Mouse (Mus musculus) frontal cortex, postnatal 36 days (tissue): ENCODE data around the gene Rbm33.

ENCODE experiments used
- DNase-seq, 2 experiments: peaks; one replicate each; pipeline ENCODE4 v3.0.0; 2022; ENCODE audit warnings: low spot score in 2 of 2

Gene Rbm33

DNA sequence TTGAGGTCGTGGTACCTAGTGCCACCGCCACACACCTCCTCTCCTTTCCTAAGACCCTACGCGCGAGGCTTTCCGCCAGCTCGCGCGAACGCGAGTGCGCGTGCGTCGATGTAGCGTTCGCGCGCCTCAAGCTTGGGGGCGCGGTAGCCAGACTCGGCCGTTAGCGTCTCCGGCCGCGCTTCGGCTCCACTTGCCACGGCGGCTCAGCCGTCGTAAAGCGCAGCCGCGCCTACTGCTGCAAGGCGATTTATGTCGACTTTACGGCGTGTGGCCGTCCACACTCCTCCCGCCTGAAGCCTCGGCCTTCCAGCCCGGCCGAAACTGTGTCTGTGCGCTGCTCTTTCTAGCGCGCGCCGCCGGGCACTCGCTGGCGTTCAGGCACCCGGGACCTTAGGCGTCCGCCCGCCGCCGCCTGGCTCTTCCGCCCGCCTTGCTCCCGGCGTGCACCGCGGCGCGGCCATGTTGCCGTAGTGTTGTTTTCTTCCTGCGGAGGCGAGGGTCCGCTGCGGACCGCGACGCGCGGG, at the start of gene Rbm33:
Gene Rbm33 (plus strand): TSS at position 400 of the 524 bp plus-strand sequence.
- DNase-seq, result peak; percentile 88 to 91

DNA sequence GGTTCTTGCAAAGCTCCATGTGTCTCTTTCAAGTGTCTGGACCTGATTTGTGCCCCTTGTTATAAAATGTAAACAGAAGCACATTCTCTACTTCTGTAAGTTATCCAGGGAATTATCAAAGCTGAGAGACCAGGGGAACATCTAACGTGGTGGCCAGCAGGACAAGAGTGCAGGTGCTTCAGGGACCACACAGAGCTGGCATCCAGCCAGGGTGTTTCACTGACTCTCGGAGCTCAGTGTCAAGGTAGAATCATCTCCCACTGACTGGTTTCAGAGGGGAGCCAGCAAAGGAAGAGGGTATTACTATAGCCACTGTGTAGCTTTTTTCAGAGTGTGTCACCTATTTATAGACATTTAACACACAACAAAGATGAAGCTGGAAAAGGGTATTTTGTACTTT, 49.3 kb upstream of the Rbm33 start:
- no peak for DNase-seq

DNA sequence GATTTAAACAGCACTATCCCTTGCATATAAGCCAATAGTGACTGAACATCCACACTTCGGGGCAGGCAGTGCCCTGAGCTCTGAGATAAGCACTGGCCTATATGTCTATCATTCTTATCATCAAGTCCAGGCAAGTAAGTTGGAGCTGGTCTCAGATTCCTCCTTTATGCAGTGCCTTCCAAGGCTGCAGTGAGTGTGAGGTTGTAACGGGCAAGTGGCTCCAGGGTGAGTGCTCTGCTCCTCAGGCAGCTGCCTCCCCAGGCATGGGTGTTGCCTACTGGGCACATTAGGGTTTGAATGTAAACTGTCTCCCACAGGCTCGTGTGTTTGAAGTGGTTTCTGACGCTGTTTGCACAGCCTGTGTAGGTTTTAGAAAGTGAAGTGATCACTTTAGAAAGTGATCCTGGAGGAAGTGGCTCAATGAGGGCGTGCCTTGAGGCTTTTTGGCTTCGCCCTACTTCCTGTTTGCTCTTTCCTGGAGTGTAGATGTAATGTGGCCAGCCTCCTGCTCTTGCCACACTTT, 47.4 kb upstream of the Rbm33 start:
- no peak for DNase-seq

DNA sequence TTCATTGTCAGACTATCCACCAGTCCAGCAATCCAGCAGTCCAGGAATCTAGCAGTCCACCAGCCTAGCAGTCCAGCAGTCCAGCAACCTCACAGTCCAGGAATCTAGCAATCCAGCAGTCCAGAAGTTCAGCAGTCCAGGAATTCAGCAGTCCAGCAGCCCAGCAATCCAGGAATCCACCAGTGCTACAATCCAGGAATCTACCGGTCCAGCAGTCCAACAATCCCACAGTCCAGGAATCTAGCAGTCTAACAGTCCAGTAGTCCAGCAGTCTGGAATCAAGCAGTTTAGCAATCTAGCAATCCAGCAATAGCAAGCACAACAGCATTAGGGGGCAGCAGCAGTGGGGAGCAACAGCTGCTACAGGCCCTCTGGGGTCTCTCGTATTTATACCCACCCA, 44.1 kb upstream of the Rbm33 start:
- DNase-seq, result no peak

DNA sequence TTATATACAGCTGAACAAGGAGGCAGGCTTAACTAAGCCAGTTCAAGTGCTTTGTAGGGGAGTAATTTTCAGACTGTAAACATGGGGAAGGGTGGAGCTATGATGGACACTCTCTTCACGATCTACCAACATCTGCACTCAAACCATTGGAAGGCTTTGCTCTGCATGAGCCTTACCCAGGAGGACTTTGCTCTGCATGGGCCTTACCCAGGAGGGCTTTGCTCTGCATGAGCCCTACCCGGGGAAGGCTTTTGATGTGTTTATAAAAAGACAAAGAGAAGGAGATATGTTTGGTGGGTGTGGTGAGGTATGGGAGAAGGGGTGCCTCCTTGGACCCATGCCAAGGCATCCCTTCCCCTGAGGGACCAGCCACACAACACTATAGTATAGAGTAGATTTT, 39.6 kb upstream of the Rbm33 start:
- DNase-seq, result no peak

DNA sequence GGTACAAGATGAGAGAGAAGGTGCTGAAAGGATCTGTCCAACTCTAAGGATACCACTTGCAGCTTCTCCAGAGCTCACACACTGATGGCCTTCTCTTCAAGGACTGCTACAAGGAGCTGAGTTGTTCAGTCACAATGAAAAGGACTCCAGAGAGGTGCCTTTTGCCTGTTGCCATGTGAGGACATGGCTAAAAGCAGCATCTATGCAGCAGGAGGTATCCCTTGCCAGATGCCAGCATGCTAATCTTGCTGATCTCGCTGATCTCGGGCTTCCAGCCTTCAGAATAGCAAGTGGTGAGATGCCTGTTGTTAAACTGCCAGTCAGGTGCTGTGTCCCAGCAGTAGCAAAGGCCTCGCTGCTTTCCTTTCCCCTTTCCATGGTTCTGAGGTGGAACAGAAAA, 27.8 kb upstream of the Rbm33 start:
- no peak for DNase-seq

DNA sequence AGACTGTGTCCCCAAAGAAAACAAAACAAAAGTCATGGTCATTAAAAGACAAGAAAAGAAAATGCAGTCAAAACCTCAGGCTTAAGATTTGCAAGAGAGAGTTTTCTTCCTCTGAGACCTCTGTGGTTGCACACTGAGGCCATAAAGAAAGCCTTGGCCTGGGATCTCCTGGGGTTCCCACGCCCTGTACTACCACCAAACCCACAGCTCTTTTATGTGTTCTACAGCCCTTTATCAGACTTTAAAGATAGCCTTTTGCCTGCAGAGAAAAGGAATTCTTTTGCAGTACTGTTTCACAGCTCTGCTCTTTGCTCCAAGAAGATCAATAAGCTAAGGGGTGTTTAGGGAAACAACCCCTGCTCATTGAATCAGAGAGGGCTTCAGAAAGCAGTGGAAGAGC, 26.3 kb upstream of the Rbm33 start:
- no peak for DNase-seq

DNA sequence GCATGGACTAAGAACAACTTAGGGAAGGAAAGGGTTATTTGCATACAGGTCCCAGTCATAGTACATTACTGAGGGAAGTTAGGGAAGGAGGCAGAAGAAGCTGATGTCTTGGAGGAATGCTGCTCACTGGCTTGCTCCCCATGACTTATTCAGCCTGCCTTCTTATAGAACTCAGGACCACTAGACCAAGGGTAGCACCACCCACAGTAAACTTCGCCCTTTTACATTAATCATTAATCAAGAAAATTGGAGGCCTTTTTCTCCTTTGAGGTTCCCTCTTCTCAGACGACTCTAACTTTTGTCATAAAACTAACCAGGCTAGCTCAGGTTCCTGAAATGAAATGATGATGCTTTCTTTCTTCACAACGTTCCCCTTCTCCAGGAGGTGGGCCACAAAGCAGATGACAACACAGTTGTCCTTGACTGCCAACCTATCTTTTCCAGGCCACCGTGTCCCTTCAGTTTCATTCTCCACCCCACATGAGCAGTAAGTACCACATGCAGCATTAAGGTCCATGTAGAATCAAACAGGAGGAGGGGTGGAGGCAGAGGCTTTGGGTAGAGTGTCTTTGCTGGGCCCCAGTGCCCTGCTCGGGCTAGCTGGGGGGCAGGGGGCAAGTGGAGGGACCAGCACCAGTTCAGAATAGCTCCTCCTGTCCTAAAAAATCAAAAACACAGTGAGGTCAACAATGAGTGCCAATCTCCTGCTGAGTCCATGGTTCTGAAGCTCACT, 25.6 kb upstream of the Rbm33 start:
- no peak for DNase-seq

DNA sequence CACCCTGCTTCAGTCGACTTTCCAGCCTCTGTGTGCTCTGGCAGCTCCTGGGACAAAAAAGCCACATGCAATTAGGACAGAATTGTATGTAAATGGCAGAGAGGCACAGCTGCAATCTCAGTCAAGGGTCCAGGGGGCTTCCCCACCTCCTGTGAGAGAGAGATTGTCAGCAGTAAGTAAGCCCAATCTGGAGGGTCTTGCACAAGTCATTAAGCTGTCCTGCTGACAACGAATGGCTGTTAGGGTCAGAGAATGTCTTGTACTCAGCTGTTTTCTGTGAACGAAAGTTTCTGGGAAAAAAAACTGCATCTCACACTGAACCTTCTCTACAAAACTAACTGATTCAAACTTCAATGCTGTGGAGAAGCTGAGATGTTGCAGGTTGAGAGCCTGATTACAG, 24.6 kb upstream of the Rbm33 start:
- DNase-seq, result no peak

DNA sequence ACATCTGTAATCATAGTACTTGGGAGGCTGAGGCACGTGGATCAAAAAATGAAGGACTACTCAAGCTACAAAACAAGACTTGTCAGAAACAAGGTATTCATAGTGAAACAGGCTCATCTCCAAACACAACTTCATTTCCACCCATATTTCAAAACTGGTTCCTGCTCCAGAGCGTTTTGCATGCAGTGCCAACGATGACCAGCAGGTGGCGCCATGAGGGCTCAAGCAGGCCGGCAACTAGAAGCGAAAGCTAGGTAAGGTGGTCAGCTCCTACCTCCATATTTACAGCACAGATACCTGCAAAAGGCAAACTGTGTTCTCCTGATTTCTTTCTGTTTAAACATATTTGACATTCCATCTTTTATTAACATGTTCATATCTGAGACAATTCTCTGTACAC, 22.9 kb upstream of the Rbm33 start:
- peak; percentile 86 to 88 for DNase-seq

DNA sequence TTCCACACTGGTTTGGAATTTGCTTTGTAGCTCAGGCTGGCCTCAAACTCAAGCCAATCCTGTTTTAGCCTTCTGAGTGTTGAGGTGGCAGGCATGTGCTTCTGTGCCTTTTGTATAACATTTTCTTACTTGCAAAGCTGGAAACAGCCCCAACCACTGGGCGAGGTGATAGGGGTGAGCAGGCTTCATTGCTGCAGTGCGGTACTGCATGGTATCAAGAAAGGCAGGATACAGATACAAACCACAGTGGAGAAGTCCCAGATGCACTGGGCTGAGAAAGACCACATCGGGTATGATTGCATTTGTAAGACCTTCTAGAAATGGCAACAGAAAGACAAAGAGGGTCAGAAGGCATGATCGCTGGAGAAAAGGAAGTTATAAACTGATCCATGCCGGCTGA, 18.8 kb upstream of the Rbm33 start:
- DNase-seq, result no peak

DNA sequence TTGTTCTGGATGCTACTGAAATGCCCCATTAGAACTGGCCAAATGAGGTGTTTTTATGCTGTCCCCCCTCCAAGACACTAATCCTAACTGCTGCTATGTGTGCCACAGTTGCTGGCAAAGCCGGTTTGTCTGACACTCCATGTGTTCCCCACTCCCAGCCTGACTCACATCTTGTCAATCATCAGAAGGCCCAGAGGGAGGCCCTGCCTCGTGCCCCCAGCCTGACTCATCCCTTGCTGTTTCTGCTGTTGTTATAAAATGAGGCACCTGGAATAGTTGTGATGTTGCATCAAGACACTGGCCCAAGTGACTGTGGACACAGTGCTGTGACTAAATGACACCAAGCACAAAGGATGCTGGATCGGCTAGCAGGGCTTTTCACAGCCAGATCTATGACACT, 18.2 kb upstream of the Rbm33 start:
- no peak for DNase-seq

DNA sequence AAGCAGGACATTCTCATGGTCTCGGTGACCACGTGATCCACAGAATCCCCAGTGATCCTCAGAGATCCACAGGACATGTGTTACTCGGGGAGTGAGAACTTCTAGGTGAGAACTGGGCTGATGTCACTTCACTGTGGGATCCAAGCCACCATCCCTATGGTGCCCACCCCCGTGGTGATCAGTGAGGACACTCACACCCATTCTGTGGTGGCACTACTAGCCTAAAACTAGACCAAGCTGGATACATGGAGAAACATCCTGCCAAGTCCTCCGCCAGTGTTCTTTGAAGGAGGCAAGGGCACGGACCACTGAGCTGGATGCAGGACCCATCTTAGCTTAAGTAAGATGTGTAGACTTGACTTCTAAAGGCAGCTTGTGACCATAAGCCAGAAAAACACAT, 17.6 kb upstream of the Rbm33 start:
- no peak for DNase-seq

DNA sequence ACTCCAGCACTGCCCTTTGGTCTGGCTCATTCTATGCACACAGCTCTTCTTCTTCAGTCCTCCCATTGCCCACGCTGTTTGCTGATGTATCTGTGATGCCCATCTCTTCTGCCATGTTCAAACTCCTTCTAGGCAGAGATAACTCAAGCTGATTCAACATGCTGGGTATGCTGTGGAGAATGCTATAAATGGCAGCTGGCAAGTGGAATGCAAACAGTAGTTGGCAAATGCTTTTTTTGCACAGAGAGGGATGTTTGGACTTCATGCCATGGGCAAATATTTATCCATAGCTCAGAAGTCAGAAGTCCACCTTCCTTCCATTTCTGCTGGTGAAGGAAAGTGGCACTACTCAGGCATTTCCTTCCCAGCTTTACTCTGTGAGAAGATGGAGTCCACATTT, 14.2 kb upstream of the Rbm33 start:
- no peak for DNase-seq

DNA sequence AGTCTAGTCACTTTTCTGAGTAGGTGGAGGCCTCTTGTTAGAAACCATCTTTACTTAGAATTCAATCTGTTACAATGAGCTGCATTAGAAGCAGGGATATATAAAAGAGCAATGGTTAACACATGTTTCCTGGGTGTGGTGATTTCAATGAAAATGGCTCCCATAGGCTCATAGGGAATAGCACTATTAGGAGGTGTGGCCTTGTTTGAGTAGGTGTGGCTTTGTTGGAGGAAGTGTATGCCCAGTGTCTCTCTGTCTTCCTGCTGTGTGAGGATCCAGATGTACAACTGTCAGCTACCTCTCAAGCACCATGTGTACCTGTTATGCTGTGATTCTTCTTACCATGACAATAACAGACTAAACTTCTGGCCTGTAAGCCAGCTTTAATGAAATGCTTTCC, 12.4 kb upstream of the Rbm33 start:
- DNase-seq, result no peak

DNA sequence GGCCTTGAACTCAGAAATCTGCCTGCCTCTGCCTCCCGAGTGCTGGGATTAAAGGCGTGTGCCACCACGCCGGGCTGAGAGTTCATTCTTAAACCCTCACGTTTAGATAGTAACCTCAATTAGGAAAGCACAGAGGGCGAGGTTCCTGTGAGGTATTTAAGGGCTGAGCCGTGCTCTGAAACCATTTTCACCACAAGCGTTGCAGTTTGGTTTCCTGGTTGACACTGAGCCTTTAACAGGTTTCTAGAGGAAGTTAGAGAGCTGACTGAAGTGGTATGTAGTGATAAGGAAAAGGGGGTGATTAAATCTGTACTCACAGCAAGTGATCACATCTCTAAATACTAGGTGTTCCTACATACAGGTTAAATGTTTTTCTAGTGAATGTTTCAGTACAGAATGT, 1.4 kb upstream of the Rbm33 start:
- DNase-seq, result no peak

DNA sequence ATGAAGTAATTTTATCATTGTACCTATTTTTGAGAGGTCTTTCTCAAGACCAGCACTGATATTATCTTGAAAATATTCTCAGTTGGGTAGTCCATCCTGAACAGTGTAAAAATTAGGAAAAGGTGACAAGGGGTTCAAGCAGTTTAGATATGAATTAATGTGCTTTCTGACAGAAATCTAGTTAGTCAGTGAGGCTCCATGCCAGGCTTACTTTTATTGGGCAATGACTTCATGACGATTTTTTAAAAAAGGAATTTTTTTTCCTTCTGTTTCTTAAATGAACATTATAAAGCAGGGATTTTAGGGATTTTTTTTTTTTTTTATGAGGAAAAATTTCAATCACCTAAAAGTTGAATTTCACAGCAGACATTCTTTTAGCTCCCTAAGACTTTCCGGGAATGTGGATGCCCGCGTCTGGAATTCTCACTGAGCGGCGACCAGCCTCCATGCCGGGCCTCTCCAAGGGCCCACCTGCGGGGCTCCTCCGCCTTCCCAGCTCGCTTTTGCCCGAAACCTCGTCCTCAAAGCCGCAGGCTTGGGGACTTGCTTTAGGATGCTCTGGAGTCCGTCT, 685 bp upstream of the Rbm33 start:
- no peak for DNase-seq

DNA sequence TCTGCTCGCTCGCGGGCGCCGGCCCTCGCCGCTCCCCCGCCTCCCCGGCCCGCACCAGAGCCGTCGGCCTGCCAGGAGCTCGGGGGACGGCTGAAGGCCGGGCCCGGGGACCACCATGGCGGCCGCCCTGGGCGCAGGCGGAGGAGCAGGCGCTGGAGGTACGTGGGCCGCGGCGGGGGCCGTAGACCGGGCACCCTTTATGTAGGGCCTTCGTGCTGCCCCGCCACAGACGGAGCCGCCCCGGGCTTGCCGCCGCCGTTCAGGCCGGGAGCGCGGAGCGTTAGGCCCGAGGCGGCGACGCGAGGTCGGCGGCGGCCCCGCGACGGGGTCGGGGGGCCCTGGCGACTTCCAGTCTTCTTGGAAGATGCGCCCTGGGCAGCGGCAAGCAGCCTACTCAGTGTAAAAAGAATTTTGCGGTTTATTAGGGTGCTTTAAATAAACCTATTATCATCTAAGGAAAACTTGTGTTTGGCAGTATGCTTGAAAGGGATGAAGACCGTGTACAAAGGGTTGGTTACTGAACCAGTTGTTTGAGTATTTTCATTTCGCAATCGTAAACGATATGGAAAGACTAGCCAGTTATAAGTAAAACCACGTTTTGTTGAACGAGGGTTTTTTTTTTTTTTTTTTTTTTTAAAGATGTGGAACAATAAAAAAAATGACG, 464 bp downstream of the Rbm33 start:
- DNase-seq, result no peak

DNA sequence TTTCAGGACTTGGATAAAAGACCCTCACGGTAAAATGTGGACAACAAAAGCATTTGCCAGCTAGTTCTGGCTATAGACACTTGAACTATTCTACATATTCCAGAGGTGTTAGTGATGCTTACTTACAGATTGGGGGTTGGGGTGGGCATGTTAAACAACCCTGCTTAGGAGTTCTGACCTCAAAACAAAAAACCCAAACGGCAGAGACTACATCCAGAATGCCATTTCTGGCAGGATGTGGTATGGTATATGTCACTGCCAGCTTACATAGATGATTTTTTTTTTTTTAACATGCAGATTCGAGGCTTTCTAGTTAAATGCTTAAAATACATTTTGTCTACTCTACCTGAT, 971 bp downstream of the Rbm33 start:
- DNase-seq, result no peak

DNA sequence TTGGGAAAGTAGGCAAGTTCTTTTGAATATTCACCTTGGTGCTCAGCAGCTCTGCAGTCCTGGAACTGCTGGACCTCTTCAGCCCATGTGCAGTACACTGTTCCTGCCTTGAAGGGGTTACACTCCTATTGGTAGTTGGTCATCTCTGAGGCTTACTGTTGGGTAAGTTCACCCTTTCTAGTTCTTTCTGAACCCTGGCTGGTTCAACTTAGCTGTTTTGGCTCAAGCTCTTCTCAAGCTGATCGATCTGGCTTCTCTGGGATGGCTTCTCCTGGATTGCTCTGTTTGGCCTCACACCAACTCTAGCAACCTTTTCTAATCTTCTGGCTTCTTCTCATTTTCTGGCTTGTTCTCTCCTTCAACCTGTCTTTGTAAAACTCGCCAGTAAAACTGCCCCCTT, 1.8 kb downstream of the Rbm33 start:
- no peak for DNase-seq

DNA sequence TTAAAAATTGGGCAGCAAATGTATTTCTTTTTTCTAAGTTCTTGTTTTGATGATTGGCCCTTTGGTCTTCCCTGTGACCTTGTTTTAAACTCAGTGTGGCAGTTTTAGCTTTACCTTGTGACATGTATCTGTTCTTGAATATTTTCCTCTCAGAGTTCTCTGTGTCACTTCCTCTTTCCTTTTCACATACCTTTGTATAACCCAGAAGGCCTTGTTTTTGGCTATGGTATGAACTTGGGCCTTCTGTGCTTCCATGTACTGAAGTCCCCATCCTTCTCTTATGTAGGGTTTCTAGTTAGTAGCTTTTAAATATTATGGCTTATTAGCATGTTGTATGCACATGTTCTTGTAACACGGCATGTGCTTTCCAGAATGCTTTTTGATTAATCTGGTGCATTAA, 4.8 kb downstream of the Rbm33 start:
- DNase-seq, result no peak

DNA sequence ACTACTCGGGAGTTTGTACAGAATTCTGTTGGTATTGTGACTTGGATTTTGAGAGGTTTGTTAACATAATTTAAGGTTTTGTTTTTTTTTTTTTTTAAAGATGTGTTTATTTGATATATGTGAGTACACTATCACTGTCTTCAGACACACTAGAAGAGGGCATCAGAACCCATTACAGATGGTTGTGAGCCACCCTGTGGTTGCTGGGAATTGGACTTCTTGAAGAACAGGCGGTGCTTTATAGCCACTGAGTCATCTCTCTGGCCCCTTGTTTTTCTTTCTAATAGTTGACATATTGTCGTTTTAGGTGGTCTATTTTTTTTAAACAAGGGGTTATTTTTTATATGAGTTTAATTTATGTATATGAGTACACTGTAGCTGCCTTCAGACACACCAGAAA, 5.3 kb downstream of the Rbm33 start:
- DNase-seq, result no peak

DNA sequence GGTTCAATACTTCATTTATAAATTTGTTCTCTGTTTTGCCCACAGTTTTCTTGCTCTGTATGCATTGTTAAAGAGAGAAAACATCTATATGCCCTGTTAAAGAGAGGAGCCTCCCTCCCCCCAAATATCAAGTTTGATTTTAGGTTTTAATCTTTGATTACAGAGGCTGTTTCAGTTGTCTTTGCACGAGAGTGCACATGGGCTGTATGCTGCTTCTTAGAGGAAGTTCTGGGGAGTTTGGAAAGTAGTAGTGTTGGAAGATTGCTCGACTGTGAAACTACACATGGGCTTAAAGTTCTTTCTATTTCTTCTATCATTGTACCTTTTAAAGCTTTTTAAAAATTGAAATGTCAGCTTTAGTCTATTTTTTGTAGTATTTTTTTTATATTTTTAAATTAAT, 6.9 kb downstream of the Rbm33 start:
- no peak for DNase-seq
